Mouse (Mus musculus) urinary bladder, postnatal 4 days (tissue): Measurements from ENCODE around the gene Atp5d.

Experiments
- DNase-seq, 2 experiments: peaks; one replicate each; pipeline ENCODE4 v3.0.0; 2021 to 2022; ENCODE audit warnings: low spot score in 2 of 2

Atp5d gene

GRCm38 (mm10) chr10:80141243-80141642 is 2.8 kb downstream of the Atp5d start:
- DNase-seq, result peak; percentile 94

DNA sequence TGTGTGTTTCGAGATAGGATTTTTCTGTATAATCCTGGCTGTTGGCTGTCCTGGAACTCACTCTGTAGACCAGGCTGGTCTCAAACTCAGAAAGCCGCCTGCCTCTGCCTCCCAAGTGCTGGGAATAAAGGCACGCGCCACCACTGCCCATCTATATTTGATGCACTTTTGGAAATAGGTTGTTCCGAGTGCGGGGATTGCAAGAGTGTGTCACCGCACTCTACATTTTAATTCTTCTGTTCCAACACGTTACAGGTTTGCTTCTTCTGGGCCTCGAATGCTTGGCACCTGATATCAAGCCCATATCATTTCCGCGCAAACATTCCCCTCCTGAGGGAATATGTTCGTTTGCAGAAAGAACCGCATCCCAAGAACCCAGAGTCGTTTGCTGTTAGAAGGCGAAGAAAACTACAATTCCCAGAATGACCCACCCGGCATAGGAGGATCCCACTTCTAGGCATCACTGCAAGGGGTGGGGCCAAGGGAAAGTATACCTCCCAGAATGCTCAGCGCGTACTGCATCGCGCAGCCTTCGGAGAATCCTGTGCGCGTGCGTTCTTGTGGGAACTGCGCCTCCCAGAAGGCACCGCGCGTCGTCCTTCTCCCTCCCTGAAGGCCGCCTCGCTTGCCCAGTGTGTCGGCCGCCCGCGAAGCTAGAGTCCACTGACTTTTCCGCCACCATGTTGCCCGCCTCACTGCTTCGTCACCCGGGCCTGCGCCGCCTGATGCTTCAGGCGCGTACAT is 3.5 kb downstream of the Atp5d start:
- peak; percentile 90 to 93 for DNase-seq

DNA sequence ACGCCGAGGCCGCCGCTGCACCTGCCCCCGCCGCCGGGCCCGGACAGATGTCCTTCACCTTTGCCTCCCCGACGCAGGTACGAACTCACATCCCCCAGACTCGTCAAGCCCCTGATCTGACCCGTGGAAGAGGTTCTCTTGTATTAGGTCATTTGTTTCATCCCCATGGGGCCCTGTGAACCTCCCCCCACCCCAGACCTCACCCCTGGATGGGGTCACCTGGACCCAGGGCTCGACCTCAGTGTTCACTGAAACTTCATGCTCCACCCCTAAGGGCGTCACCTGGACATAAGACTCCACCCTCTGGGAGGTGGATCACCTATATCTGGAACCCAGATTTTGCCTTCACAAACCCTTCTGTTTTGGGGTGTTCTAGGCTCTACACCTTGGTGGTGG is 4.1 kb downstream of the Atp5d start:
- DNase-seq, result no peak

DNA sequence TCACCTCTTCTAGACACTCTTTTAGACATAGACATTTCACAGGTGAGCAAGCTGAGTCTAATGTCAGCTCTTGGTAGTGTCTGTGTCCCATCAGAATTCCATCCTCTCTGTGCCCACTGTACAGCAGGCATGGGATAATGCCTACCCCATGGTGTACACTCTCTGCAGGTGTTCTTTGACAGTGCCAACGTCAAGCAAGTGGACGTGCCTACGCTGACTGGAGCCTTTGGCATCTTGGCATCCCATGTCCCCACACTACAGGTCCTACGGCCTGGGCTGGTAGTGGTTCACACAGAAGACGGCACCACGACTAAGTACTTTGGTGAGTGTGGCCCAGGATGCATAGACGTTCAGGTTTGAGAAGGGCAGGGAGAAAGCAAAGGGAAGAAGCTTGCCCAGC is 5.2 kb downstream of the Atp5d start:
- no peak for DNase-seq

- no peak for DNase-seq
These were observed 5.7 kb downstream of the Atp5d start for GRCm38 (mm10) chr10:80144159-80144558.

GRCm38 (mm10) chr10:80144864-80145838 is 6.7 kb downstream of the Atp5d start:
- peak; percentile 66 to 82 for DNase-seq

DNA sequence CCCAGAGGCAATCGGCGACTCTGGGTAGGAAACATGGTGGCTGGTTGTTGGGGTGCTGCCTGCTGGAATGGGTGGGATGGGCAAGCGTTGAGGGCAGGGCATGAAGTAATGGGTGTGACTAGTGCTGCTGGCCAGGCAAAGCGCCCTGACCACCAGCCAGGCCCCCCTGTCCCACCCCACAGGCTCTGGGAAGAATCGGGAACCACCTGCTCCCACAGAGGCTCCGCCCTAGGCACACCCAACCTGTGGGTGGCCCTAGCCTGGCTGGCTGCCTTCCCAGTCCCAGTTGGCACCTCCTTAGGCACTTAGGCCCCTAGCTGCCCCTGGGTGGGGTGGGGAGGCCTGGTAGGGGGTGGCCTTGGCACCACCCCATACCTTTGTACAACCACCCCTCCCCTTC is 7.5 kb downstream of the Atp5d start:
- DNase-seq, result no peak

- DNase-seq, result no peak
These were observed 8.2 kb downstream of the Atp5d start for GRCm38 (mm10) chr10:80146568-80147011.

- no peak for DNase-seq
These were observed 8.8 kb downstream of the Atp5d start for GRCm38 (mm10) chr10:80147146-80147718.

DNA sequence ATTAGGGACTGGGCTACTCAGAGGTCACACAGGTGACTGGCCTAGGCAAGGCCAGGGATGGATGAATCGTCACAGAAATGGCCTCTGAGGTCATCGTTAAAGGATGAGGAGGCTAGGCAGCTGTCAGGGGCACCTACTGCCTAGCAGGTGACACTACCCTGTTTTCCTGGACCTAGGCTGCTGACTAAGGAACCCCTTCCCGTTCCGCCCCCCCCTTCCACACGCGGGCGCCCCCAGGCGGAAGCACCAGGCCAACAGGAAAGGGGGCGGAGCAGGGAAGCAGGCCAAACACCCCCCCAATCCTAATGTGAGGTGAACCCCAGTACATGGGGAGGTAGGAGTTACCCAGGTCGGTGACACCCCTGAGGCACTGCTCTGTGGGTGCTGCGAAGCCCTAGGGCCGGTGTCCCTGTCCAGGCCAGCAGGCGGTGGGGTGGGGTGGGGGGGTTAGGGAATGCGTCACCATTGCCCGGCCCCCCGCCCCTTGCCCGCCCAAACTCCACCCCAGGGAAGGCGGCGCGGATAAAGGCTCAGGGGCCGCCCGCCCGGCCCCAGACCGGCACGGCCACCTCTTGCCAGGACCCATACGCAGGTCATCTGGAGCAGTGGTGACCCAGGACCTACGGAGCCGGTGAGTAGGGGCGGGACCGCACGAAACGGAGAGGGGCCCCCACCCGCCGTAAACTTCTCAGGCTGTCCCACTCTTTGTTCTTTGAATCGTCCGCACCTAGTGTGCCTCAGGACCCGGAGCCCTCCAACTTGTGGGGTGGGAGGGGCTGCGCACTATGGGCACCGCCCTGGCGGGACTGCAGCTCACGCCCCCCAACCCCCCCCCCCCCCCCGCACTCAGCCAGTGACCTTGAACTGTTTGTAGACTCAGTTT is 9.5 kb downstream of the Atp5d start, which contains the start of gene Midn:
Gene Midn (plus strand): TSS at position 554 of the 883 bp plus-strand sequence.
- peak; percentile 81 to 83 for DNase-seq

DNA sequence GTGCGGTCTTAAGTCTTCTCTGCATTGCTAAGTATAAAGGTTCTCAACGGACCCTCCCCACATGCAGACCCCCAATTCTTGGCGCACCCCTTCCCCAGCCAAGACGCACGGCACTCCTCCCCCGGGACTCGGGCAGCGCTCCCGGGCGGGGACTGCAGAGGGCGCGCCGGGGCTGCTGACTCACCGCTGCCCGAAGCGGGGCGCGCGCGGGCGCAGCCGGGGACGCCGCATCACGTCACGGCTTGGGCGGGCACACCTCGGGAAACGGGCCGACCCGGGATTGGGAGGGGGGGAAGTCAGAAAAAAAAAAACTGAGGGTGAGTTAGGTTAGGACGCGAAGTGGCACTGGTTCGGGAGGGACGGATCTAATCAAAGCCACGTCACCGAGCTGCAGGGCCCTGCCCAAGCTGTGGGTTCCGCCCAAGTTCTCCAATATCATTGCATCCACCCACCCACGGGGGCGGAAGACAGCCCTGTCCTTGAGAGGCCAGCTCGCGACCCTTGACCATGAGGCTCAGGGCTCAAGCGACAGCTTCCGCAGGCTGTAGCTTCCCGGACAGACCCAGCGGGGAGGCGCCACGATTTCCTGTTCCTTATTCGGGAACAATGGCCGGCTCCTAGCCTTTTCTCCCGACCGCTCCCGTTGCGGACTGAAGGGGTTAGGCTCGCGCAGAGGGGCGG is 10.3 kb downstream of the Atp5d start:
- DNase-seq, result peak; percentile 95

DNA sequence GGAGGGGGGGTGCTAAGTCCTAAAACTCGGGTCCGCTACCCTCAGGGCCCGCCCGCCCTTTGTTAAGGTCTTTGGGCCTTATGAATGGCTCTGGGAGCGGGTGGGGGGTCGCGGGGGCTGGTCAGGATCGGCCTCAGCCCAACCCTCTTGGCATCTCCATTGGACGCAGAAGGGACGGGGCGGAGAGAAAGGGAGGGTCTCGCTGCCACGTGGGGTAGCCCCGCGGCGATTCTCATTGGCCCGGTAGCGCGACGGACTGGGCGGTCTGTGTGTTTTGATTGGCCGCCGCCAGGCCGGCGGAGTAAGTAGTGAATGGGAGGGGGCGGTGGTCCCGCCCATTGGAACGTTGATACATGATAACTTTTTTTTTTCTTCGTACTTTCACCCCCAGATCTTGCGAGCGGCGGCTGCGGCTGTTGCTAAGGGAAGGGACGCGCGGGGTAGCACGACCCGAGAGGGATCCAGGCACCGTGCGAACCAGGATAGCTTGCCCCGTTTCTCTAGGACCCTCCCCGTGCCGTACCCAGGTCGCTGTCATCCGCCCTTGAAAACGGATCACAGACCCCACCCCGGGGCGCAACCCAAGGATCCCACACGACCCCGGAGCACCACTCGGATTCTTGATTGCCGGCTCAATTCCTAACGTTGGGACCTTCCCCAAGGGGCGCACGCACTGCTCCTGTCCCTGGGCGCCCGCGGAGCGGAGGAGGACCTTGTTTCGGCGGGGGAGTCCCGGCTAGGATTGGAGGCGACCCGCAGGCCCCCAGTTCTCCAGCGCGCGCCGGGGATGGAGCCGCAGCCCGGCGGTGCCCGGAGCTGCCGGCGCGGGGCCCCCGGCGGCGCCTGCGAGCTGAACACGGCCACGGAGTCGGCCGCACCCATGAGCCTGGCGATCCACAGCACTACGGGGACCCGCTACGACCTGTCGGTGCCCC is 11.1 kb downstream of the Atp5d start:
- DNase-seq, result peak; percentile 97 to 99

GRCm38 (mm10) chr10:80150226-80151210 is 12.1 kb downstream of the Atp5d start:
- peak in 1 of 2 experiments; percentile 66 for DNase-seq

DNA sequence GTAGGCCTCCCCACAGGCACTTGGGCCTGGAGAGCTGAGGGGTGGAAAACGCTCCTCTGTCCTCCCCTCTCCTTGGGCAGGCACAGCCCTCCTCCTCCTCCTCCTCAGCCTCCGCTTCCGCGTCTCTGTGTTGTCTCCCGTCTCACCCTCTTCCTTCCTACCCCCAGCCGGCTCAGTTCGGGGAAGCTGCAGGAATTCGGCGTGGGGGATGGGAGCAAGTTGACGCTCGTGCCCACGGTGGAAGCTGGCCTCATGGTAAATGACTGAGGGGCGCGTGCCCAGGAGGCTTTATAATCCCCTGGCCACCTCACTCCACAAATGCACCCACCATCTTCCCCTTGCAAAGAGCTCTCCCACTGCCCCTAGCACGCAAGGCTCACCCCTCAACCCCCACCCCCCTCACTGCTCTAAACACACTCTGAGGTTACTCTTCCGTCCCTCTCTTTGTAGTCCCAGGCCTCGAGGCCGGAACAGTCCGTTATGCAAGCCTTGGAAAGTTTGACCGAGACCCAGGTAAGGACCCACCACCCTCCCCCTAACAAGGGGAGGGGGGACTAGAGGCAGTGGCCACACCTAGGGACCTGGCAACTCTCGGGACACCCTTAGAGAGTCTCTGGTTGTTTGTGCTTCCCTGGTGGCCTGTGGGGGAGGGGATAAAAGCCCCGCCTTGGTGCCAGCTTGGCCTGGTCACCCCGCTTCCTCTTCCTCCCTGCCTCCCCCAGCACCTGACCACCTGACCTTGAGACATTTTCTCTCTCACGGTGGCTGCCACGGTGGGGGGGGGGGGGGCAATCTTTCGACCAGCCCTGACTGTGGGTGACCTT is 13.0 kb downstream of the Atp5d start:
- DNase-seq, result peak; percentile 66 to 75

GRCm38 (mm10) chr10:80152071-80152872 is 13.8 kb downstream of the Atp5d start:
- peak in 1 of 2 experiments; percentile 58 for DNase-seq

DNA sequence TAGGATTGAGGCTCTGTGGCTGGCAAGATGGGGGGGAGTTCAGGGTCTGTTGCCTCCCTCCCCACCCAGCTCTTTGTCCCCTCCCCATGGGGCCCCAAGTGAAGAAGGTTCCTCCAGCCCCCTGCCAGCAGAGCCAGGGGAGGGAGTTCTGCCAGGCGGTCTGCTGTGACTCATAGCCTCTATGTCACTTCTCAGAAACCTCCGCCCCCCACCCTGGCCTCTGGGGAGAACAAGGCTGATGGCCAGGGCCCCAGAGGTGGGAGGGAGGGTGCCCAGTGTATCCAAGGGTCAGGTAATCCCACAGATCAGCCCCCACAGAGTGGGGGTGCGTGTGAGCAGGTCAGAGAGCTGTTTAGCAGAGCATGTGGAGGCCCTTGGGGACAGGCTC is 14.4 kb downstream of the Atp5d start:
- peak in 1 of 2 experiments; percentile 62 for DNase-seq
